Comparison of ENCODE assay signal across 22 mouse cellular contexts in the genomic region with DNA sequence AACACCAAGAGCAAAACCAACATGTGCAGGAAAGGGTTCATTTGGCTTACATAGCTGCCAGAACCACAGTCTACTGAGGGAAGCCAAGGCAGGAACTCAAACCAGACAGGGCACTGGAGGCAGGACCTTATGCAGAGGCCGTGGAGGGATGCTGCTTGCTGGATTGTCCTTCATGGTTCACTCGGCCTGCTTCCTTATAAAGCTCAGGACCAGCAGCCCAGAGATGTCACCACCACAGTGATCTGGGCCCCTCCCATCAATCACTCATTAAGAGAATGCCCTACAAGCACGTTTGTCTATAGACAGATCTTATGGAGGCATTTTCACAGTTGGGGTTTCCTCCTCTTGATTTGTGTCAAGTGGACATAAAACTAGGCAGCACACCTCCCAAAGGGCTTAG. TPM values are rescaled to one million over a fixed set of nuclear protein-coding genes. Genes with fewer than 3 reads are reported as not detected.
DNase-seq lines count a peak whose midpoint lies in the region; ATAC-seq and TF ChIP-seq lines count a peak whose summit lies in the region.
"Had no signal": no experiment of that assay in that cellular context is flagged by ENCODE, and none has a peak within 500 bp of the region (broad histone marks: within the 10 kb centered on the region; RNA-seq: fewer than 3 reads in every experiment).

No protein-coding gene starts in this region.

- no peak for TF ChIP-seq CTCF in kidney, adult 2 months (conservative IDR thresholded peaks at IDR 0.05; ENCODE audit: insufficient read depth, insufficient read length, low read depth, low read length)
- no peak for TF ChIP-seq CTCF in liver, postnatal 0 days (IDR thresholded peaks at IDR 0.05; ENCODE audit: low read depth)

- no peaks in the 10 kb centered on the region for H3K36me3 ChIP-seq in kidney, adult 2 months (ENCODE audit: control insufficient read depth, insufficient read depth, low read length)
- H3K36me3 ChIP-seq in kidney, embryonic 15.5 days, result no peaks in the 10 kb centered on the region
- H3K36me3 ChIP-seq in liver, postnatal 0 days (replicated peaks; ENCODE audit: insufficient read depth, low read length), result no peaks in the 10 kb centered on the region
- H3K36me3 ChIP-seq in liver, embryonic 11.5 days (ENCODE audit: control insufficient read depth, insufficient read depth, low read length), result no peaks in the 10 kb centered on the region
- H3K36me3 ChIP-seq: embryonic facial prominence, embryonic 10.5 days; embryonic facial prominence, embryonic 12.5 days; G1E had no signal

- no peak for TF ChIP-seq EP300 in liver, postnatal 0 days (IDR thresholded peaks at IDR 0.05; ENCODE audit: low read depth)

- H3K27ac ChIP-seq in kidney, adult 2 months (ENCODE audit: insufficient read depth, low read depth, low read length), result peak overlapping the region; percentile 5
- H3K27ac ChIP-seq in kidney, embryonic 15.5 days, result no peak overlapping the region
- H3K27ac ChIP-seq in liver, postnatal 0 days (ENCODE audit: low read depth), result peak overlapping the region; percentile 24; the same call in 1 of the 2 replicates
- H3K27ac ChIP-seq in liver, embryonic 11.5 days (ENCODE audit: low read depth, low read length), result no peak overlapping the region
- H3K27ac ChIP-seq: embryonic facial prominence, embryonic 10.5 days; embryonic facial prominence, embryonic 12.5 days; forebrain, embryonic 13.5 days had no signal

- H3K4me2 ChIP-seq in kidney, embryonic 15.5 days, result no peak overlapping the region
- no peak overlapping the region; the same call in 1 of the 2 replicates for H3K4me2 ChIP-seq in liver, postnatal 0 days (ENCODE audit: low read depth, low read length)
- no peak overlapping the region for H3K4me2 ChIP-seq in liver, embryonic 11.5 days
- H3K4me2 ChIP-seq: embryonic facial prominence, embryonic 12.5 days; forebrain, embryonic 13.5 days had no signal

- TF ChIP-seq POLR2A in kidney, adult 2 months (IDR thresholded peaks at IDR 0.05; ENCODE audit: low read depth, low read length), result no peak

- H3K9ac ChIP-seq in kidney, embryonic 15.5 days, result no peak overlapping the region
- H3K9ac ChIP-seq in liver, postnatal 0 days (replicated peaks), result no peak overlapping the region
- no peak overlapping the region for H3K9ac ChIP-seq in liver, embryonic 11.5 days (ENCODE audit: low read depth, low read length)
- H3K9ac ChIP-seq: embryonic facial prominence, embryonic 12.5 days; forebrain, embryonic 13.5 days had no signal

- no peak overlapping the region for H3K4me3 ChIP-seq in kidney, adult 2 months (ENCODE audit: insufficient read depth, low read depth, low read length)
- no peak overlapping the region for H3K4me3 ChIP-seq in kidney, embryonic 15.5 days (replicated peaks)
- no peak overlapping the region for H3K4me3 ChIP-seq in liver, postnatal 0 days (ENCODE audit: low read depth, low read length)
- H3K4me3 ChIP-seq in liver, embryonic 11.5 days (ENCODE audit: low read depth, low read length), result no peak overlapping the region
- H3K4me3 ChIP-seq: embryonic facial prominence, embryonic 10.5 days; embryonic facial prominence, embryonic 12.5 days; forebrain, embryonic 13.5 days had no signal

- 0 out of 2 replicates have a peak, but pooled peaks have one; percentile 55 for ATAC-seq in kidney, embryonic 15.5 days (replicated peaks; ENCODE audit: low FRiP score)
- ATAC-seq in liver, postnatal 0 days, result no peak
- ATAC-seq in liver, embryonic 11.5 days (replicated peaks; ENCODE audit: low FRiP score), result no peak
- ATAC-seq: activated CD4-positive, CD25-positive, alpha-beta regulatory T cell, adult 4 months; CD4-positive, CD25-positive, alpha-beta regulatory T cell, adult 4 months; forebrain, embryonic 13.5 days; Patski had no signal

- WGBS in kidney, adult 2 months, result 35% methylated on average over 3 of the region's 3 CpGs
- 58% methylated on average over 3 of the region's 3 CpGs for WGBS in kidney, embryonic 15.5 days
- 62% methylated on average over 3 of the region's 3 CpGs for WGBS in liver, postnatal 0 days (ENCODE audit: insufficient replicate concordance)
- 62% methylated on average over 3 of the region's 3 CpGs for WGBS in liver, embryonic 11.5 days

- DNase-seq in heart, adult 11 months, result peak; percentile 80
- DNase-seq in heart, postnatal 36 days, result no peak
- DNase-seq in kidney, adult 2 months, result peak; percentile 42
- DNase-seq in kidney, postnatal 4 days, result no peak
- no peak for DNase-seq in kidney, postnatal 10 days
- no peak for DNase-seq in liver, postnatal 0 days
- DNase-seq in liver, embryonic 11.5 days (ENCODE audit: low spot score), result no peak
- DNase-seq: adrenal gland, adult 8-10 months; adrenal gland, postnatal 36 days; B cell, adult 2 months; cerebellum, adult 11-12 months; cerebellum, adult 2 months; cerebellum, adult 9-10 months had no signal

- intact Hi-C loops in heart, postnatal 36 days (cut with DNase I), result no loop called here

- H3K9me3 ChIP-seq in kidney, embryonic 15.5 days (replicated peaks), result no peaks in the 10 kb centered on the region
- H3K9me3 ChIP-seq in liver, postnatal 0 days (ENCODE audit: low read length), result no peaks in the 10 kb centered on the region
- H3K9me3 ChIP-seq in liver, embryonic 11.5 days (ENCODE audit: control insufficient read depth, low read length), result no peaks in the 10 kb centered on the region
- H3K9me3 ChIP-seq: embryonic facial prominence, embryonic 10.5 days; embryonic facial prominence, embryonic 12.5 days; forebrain, embryonic 13.5 days had no signal

- H3K4me1 ChIP-seq in kidney, adult 2 months (ENCODE audit: control insufficient read depth, insufficient read depth, low read length), result peaks cover 22% of the 10 kb centered on the region; the same call in 1 of the 2 replicates
- H3K4me1 ChIP-seq in kidney, embryonic 15.5 days, result peaks cover 15% of the 10 kb centered on the region
- H3K4me1 ChIP-seq in liver, postnatal 0 days (ENCODE audit: insufficient read depth), result peaks cover 4% of the 10 kb centered on the region; the same call in 1 of the 2 replicates
- no peaks in the 10 kb centered on the region for H3K4me1 ChIP-seq in liver, embryonic 11.5 days (replicated peaks; ENCODE audit: control insufficient read depth, insufficient read depth, low read length)
- H3K4me1 ChIP-seq: embryonic facial prominence, embryonic 12.5 days; forebrain, embryonic 13.5 days had no signal

- H3K27me3 ChIP-seq in kidney, adult 2 months (replicated peaks; ENCODE audit: control insufficient read depth, insufficient read depth, low read length), result no peaks in the 10 kb centered on the region
- H3K27me3 ChIP-seq in kidney, embryonic 15.5 days, result no peaks in the 10 kb centered on the region
- H3K27me3 ChIP-seq in liver, postnatal 0 days (ENCODE audit: insufficient read depth, low read length), result no peaks in the 10 kb centered on the region
- H3K27me3 ChIP-seq in liver, embryonic 11.5 days (replicated peaks; ENCODE audit: control insufficient read depth, insufficient read depth, low read length), result no peaks in the 10 kb centered on the region
- H3K27me3 ChIP-seq: CH12.LX; embryonic facial prominence, embryonic 12.5 days; forebrain, embryonic 13.5 days; Patski had no signal

RNA-seq across cellular contexts. Expression of a gene that starts 25.3 kb away (rescaled TPM):
- 100 to 1,000 TPM; 249 to 272 TPM for total RNA-seq in heart, postnatal 36 days (2021)
- 4,855 and 6,899 TPM in 2 replicates for polyA plus RNA-seq in kidney, adult 2 months (2012; rRNA removed)
- 343 and 354 TPM in 2 replicates for polyA plus RNA-seq in kidney, embryonic 15.5 days (2015; fragmentation: Nextera tagmentation; extraction: Ambion mirVana)
- polyA plus RNA-seq in liver, postnatal 0 days (2015; fragmentation: Nextera tagmentation; extraction: Ambion mirVana), result 89.6 and 97.3 TPM in 2 replicates
- 8.2 and 8.6 TPM in 2 replicates for polyA plus RNA-seq in liver, embryonic 11.5 days (2014; fragmentation: Nextera tagmentation; extraction: Ambion mirVana)
- total RNA-seq: G1E had no signal
- polyA plus RNA-seq: G1E had no signal

Comparison
In these comparisons a context has a peak if more than half of its experiments do, and no peak if none do; other contexts are left out.
1. DNase-seq: peak in heart, adult 11 months (single experiment) and kidney, adult 2 months (single experiment); none in heart, postnatal 36 days (0 of 2), kidney, postnatal 4 days (0 of 2), kidney, postnatal 10 days (single experiment), liver, postnatal 0 days (single experiment) and liver, embryonic 11.5 days (single experiment).
2. H3K27ac ChIP-seq: peak in kidney, adult 2 months (single experiment) and liver, postnatal 0 days (single experiment); none in kidney, embryonic 15.5 days (single experiment) and liver, embryonic 11.5 days (single experiment).
3. RNA of a gene that starts 25.3 kb away (polyA plus RNA-seq): 4,855 to 6,899 TPM in kidney, adult 2 months; 343 to 354 TPM in kidney, embryonic 15.5 days, 89.6 to 97.3 TPM in liver, postnatal 0 days and 8.2 to 8.6 TPM in liver, embryonic 11.5 days; every median in the first group is over 10 times any median in the second.